Mouse (Mus musculus): ENCODE data around the gene Otogl. TPM values are rescaled to one million over a fixed set of nuclear protein-coding genes. Genes with fewer than 3 reads are reported as not detected.

Gene Otogl
- total and polyA plus RNA-seq, 2 experiments from 2014 or later = 0.04 to 0.22 TPM

DNA sequence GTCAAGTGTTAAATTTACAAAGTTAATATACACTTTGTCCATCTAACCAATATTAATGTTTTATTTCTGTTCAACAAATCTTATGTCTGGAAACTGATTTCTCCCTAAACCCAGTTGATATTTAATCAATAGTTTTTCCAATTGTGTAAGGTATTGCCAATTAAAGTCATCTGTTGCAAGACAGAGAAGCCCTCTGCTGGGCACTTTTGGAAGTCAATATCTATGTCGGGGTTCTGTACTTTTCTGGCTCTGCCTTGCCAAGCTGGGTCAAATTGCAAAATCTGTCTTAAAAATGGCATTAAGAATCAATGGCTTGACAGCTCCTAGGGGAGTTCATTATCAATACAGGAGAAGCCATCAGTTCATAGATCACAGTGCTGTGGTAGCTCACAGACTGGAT is 10.8 kb upstream of the Otogl start:
- DNase-seq (ENCODE audit: low spot score) (peak; percentile 42), ATAC-seq (ENCODE audit: low FRiP score) (no peak)
- H3K9me3 ChIP-seq (ENCODE audit: low read length) = no peaks in the 10 kb centered on the region
- H3K27me3 ChIP-seq (ENCODE audit: insufficient read depth, low read length) = no peaks in the 10 kb centered on the region
- H3K9ac ChIP-seq (replicated peaks; ENCODE audit: low read length, poor library complexity, severe bottlenecking) = no peak overlapping the region
- H3K4me2 ChIP-seq (ENCODE audit: low read depth, low read length, poor library complexity, severe bottlenecking) = no peak overlapping the region
- no peaks in the 10 kb centered on the region for H3K36me3 ChIP-seq (ENCODE audit: insufficient read depth, low read length)
- no peak overlapping the region for H3K27ac ChIP-seq (ENCODE audit: low read depth, low read length)
- TF ChIP-seq CTCF (IDR thresholded peaks at IDR 0.05) = peak; percentile 71
- 29% methylated on average over 1 of the region's 1 CpGs for WGBS
- no peak overlapping the region for H3K4me3 ChIP-seq (ENCODE audit: low read depth, low read length)
- no peaks in the 10 kb centered on the region for H3K4me1 ChIP-seq (ENCODE audit: insufficient read depth, low read length)

DNA sequence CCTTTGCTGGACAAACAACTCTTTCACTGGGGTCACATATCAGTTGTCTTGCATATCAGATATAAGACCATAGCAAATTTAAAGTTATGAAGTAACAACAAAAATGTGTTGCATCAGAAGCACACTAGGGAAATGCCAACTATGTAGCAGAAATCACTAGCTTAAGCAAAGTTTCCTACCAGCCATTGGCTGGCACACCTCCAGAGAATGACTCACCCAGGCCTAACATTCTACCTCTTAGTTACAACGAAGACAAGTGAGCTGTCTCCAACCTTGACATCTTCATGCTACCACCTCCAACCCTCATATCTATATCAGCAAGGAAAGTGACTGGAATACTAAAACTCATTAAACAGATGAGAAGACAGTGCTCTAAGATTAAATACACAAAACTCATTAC is 9.6 kb upstream of the Otogl start:
- Histone ChIP-seq H3K9ac (replicated peaks; ENCODE audit: low read length, poor library complexity, severe bottlenecking) (no peak overlapping the region), H3K4me2 (ENCODE audit: low read depth, low read length, poor library complexity, severe bottlenecking) (no peak overlapping the region), H3K9me3 (ENCODE audit: low read length) (no peaks in the 10 kb centered on the region), H3K4me1 (ENCODE audit: insufficient read depth, low read length) (no peaks in the 10 kb centered on the region), H3K4me3 (ENCODE audit: low read depth, low read length) (no peak overlapping the region), H3K36me3 (ENCODE audit: insufficient read depth, low read length) (no peaks in the 10 kb centered on the region), H3K27me3 (ENCODE audit: insufficient read depth, low read length) (no peaks in the 10 kb centered on the region), H3K27ac (ENCODE audit: low read depth, low read length) (no peak overlapping the region)
- WGBS = 66% methylated on average over 1 of the region's 1 CpGs
- TF ChIP-seq CTCF (IDR thresholded peaks at IDR 0.05) = no peak
- DNase-seq (ENCODE audit: low spot score) (no peak), ATAC-seq (ENCODE audit: low FRiP score) (no peak)

DNA sequence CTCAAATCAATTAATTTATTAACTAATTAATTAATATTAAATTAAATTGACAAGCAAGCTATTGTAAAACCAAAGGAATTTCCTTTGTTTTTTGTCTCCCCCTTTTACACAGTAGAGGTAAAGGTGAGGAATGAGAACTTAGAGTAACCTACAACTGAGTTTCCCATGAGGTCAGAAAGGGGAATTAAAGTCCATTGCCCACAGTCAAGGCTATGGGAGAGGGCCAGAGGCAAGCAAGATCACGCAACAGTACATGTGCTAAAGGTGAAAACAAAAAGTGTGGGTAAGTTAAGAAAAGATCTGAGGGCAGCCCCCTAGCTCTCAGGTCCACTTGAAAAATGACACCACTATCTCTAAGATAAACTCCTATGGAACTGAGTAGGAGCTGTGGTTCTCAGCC is 9.2 kb upstream of the Otogl start:
- no peaks in the 10 kb centered on the region for H3K9me3 ChIP-seq (ENCODE audit: low read length)
- H3K4me2 ChIP-seq (ENCODE audit: low read depth, low read length, poor library complexity, severe bottlenecking) = no peak overlapping the region
- H3K9ac ChIP-seq (replicated peaks; ENCODE audit: low read length, poor library complexity, severe bottlenecking) = no peak overlapping the region
- no peak overlapping the region for H3K4me3 ChIP-seq (ENCODE audit: low read depth, low read length)
- ATAC-seq (ENCODE audit: low FRiP score) = no peak
- 97% methylated on average over 1 of the region's 1 CpGs for WGBS
- H3K27ac ChIP-seq (ENCODE audit: low read depth, low read length) = no peak overlapping the region
- H3K4me1 ChIP-seq (ENCODE audit: insufficient read depth, low read length) = no peaks in the 10 kb centered on the region
- H3K27me3 ChIP-seq (ENCODE audit: insufficient read depth, low read length) = no peaks in the 10 kb centered on the region
- TF ChIP-seq CTCF (IDR thresholded peaks at IDR 0.05) = no peak
- H3K36me3 ChIP-seq (ENCODE audit: insufficient read depth, low read length) = no peaks in the 10 kb centered on the region
- no peak for DNase-seq (ENCODE audit: low spot score)

DNA sequence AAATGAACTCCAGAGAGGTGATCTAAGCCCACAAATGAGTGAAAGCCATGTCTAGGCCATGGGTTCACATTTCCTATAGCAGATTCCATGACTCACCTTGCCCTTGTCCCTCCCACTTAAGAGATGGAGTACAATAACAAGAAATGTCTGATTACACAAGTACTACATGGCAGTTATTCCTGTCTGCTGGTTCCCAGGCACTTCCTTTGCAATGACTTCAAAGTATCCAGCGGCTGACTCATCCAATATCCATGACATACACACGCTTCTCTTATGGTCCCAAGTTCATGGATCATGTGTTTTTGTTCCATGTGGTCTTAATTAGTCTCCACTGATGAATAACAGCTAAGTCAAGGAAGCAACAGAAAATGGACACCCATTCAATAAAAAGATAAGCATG is 1.1 kb upstream of the Otogl start:
- 0 out of 2 replicates have a peak, but pooled peaks cover 1% of the 10 kb centered on the region for H3K9me3 ChIP-seq (ENCODE audit: low read length)
- no peak overlapping the region for H3K27ac ChIP-seq (ENCODE audit: low read depth, low read length)
- no peak overlapping the region for H3K4me3 ChIP-seq (ENCODE audit: low read depth, low read length)
- no peaks in the 10 kb centered on the region for H3K4me1 ChIP-seq (ENCODE audit: insufficient read depth, low read length)
- no peak overlapping the region for H3K9ac ChIP-seq (replicated peaks; ENCODE audit: low read length, poor library complexity, severe bottlenecking)
- no peak for ATAC-seq (ENCODE audit: low FRiP score)
- H3K36me3 ChIP-seq (ENCODE audit: insufficient read depth, low read length) = no peaks in the 10 kb centered on the region
- WGBS = 88% methylated on average over 2 of the region's 2 CpGs
- no peak for DNase-seq (ENCODE audit: low spot score)
- no peak overlapping the region for H3K4me2 ChIP-seq (ENCODE audit: low read depth, low read length, poor library complexity, severe bottlenecking)
- no peak for TF ChIP-seq CTCF (IDR thresholded peaks at IDR 0.05)
- H3K27me3 ChIP-seq (ENCODE audit: insufficient read depth, low read length) = no peaks in the 10 kb centered on the region

DNA sequence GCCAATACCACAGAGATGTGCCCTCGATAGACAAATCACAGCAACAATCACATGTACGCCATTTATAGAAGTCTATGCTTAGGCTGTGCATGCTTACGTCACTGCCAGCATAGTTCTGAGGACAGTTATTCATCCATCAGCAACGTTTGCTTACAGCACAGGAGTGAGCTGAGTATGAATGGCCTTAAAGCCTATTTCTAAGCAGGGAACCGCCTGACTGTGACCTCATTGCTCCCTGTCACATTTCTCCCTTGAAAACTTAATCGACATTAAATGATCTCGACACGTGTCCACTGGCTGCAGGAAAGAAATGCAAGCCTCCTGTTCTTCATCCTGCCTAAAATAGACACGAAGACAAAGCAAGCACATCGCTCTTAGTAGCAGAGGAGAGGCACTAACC is 5.5 kb downstream of the Otogl start:
- no peak overlapping the region for H3K4me2 ChIP-seq (ENCODE audit: low read depth, low read length, poor library complexity, severe bottlenecking)
- DNase-seq (ENCODE audit: low spot score) = no peak
- H3K4me3 ChIP-seq (ENCODE audit: low read depth, low read length) = no peak overlapping the region
- WGBS = 62% methylated on average over 10 of the region's 10 CpGs
- no peak for ATAC-seq (ENCODE audit: low FRiP score)
- no peak overlapping the region for H3K9ac ChIP-seq (replicated peaks; ENCODE audit: low read length, poor library complexity, severe bottlenecking)
- no peak for TF ChIP-seq CTCF (IDR thresholded peaks at IDR 0.05)
- H3K4me1 ChIP-seq (ENCODE audit: insufficient read depth, low read length) = no peaks in the 10 kb centered on the region
- no peaks in the 10 kb centered on the region for H3K36me3 ChIP-seq (ENCODE audit: insufficient read depth, low read length)
- 0 out of 2 replicates have a peak, but pooled peaks cover 5% of the 10 kb centered on the region for H3K9me3 ChIP-seq (ENCODE audit: low read length)
- H3K27ac ChIP-seq (ENCODE audit: low read depth, low read length) = no peak overlapping the region
- no peaks in the 10 kb centered on the region for H3K27me3 ChIP-seq (ENCODE audit: insufficient read depth, low read length)

DNA sequence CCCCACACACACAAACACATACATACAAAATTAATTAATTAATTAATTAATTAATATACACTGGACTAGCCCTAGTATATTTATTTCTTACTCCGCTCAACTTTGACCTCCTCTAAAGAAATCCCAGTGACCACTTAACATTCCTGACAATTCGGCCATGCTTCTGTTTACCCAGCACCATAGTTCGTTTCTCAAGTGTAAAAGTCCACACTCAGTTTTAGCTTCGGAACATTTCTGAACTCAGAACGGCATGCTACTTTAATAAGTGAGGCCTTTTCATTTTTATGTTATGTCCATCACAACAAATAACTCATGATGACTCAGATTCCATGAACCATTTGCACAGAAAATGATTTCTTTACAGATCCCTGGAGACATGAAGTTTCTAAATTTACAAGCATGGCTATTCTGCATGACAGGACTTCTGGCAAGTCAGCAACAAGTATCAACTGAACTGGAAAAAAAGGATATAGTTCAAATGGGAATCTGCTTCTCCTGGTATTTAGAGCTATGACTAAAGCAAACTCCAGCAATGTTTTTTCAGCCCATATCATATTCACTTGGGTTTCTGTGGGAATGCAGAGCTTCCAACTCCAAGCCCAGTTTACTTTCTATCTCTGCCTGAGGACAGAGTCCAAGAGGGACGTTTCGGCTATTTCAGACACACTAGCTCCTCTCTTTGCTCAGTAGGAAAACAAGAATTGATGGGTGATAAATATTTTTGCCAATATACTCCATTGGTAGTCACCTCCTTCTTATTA is 6.5 kb downstream of the Otogl start:
- no peak overlapping the region for H3K27ac ChIP-seq (ENCODE audit: low read depth, low read length)
- H3K9ac ChIP-seq (replicated peaks; ENCODE audit: low read length, poor library complexity, severe bottlenecking) = no peak overlapping the region
- no peaks in the 10 kb centered on the region for H3K36me3 ChIP-seq (ENCODE audit: insufficient read depth, low read length)
- H3K4me1 ChIP-seq (ENCODE audit: insufficient read depth, low read length) = no peaks in the 10 kb centered on the region
- 87% methylated on average over 7 of the region's 7 CpGs for WGBS
- TF ChIP-seq CTCF (IDR thresholded peaks at IDR 0.05) = no peak
- no peak overlapping the region for H3K4me3 ChIP-seq (ENCODE audit: low read depth, low read length)
- no peak overlapping the region for H3K4me2 ChIP-seq (ENCODE audit: low read depth, low read length, poor library complexity, severe bottlenecking)
- 0 out of 2 replicates have a peak, but pooled peaks cover 5% of the 10 kb centered on the region for H3K9me3 ChIP-seq (ENCODE audit: low read length)
- ATAC-seq (ENCODE audit: low FRiP score) (no peak), DNase-seq (ENCODE audit: low spot score) (no peak)
- H3K27me3 ChIP-seq (ENCODE audit: insufficient read depth, low read length) = no peaks in the 10 kb centered on the region

All from midbrain, postnatal 0 days (tissue).